Comparison of ENCODE assay signal across 9 mouse cellular contexts in the genomic region with DNA sequence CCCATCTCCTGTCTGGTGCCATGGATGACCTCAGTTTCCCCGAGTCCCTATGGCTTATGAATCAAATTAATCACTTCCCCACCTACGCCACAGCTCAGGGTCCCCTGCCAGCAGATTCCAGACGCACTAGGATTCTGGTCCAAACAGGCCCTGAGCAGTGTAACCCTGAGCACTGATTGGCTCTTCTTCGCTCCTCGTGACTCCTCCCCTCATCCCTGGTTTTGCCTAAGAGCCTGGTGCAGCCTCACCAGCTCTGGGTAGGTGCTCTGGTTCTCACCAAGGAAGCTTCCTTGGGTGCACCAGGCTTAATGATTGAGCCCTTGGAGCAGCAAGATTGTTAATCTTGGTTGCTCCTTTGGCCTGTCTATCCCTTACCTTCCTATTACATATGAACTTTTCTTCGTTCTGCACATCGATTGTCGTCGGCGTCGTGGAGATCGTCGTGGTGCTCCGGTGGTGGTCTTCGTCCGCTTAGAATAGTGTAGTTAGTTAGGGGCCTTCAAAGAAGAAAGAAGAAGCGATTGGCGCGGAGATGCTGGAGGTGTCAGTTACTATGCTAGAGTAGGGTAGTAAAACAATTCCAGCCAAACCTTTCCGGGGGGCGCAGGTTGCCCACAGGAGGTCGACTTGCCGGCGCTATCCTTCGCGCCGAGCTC. TPM values are rescaled to one million over a fixed set of nuclear protein-coding genes. Genes with fewer than 3 reads are reported as not detected.
DNase-seq lines count a peak whose midpoint lies in the region; ATAC-seq lines count a peak whose summit lies in the region.
"Had no signal": no experiment of that assay in that cellular context is flagged by ENCODE, and none has a peak within 500 bp of the region (broad histone marks: within the 10 kb centered on the region; RNA-seq: fewer than 3 reads in every experiment).

A gene (plus strand): TSS at position 256 of the 656 bp plus-strand sequence.

- H3K27ac ChIP-seq in embryonic facial prominence, embryonic 12.5 days = no peak within 1 kb of the TSS
- no peak within 1 kb of the TSS for H3K27ac ChIP-seq in midbrain, embryonic 15.5 days
- H3K27ac ChIP-seq: macrophage had no signal

- 25% methylated on average over 27 of the region's 27 CpGs for WGBS in embryonic facial prominence, embryonic 12.5 days
- 27% methylated on average over 27 of the region's 27 CpGs for WGBS in midbrain, embryonic 15.5 days

- peak; percentile 9 for DNase-seq in layer of hippocampus, adult 11-12 months (ENCODE audit: low spot score)
- no peak for DNase-seq in layer of hippocampus, adult 9-10 months (ENCODE audit: low spot score)
- peak; percentile 6 to 20 for DNase-seq in layer of hippocampus, adult 18-20 months (ENCODE audit: low spot score in 2 of 2)
- DNase-seq in thymus, postnatal 10 days (ENCODE audit: low spot score in 2 of 2) = no peak
- no peak for DNase-seq in spleen, adult 18-20 months
- DNase-seq in testis, postnatal 10 days (ENCODE audit: low spot score) = no peak

- peak; percentile 64; the same call in 1 of the 2 replicates for ATAC-seq in embryonic facial prominence, embryonic 12.5 days (ENCODE audit: insufficient number of reproducible peaks, insufficient read depth, low FRiP score, low TSS enrichment)
- ATAC-seq in midbrain, embryonic 15.5 days (replicated peaks) = peak; percentile 92

- no peaks in the 10 kb centered on the region for H3K9me3 ChIP-seq in embryonic facial prominence, embryonic 12.5 days
- H3K9me3 ChIP-seq in midbrain, embryonic 15.5 days = no peaks in the 10 kb centered on the region

- peak within 1 kb of the TSS; percentile 54 for H3K4me2 ChIP-seq in embryonic facial prominence, embryonic 12.5 days (replicated peaks)
- H3K4me2 ChIP-seq in midbrain, embryonic 15.5 days = peak within 1 kb of the TSS; percentile 76

- H3K4me1 ChIP-seq in embryonic facial prominence, embryonic 12.5 days = no peaks in the 10 kb centered on the region
- no peaks in the 10 kb centered on the region for H3K4me1 ChIP-seq in midbrain, embryonic 15.5 days

- peaks cover 39% of the 10 kb centered on the region for H3K27me3 ChIP-seq in embryonic facial prominence, embryonic 12.5 days
- peaks cover 4% of the 10 kb centered on the region; the same call in 1 of the 2 replicates for H3K27me3 ChIP-seq in midbrain, embryonic 15.5 days (replicated peaks)

- H3K9ac ChIP-seq in embryonic facial prominence, embryonic 12.5 days = no peak within 1 kb of the TSS
- peak within 1 kb of the TSS; percentile 41 for H3K9ac ChIP-seq in midbrain, embryonic 15.5 days

- H3K4me3 ChIP-seq in embryonic facial prominence, embryonic 12.5 days = peak within 1 kb of the TSS; percentile 32
- peak within 1 kb of the TSS; percentile 51 for H3K4me3 ChIP-seq in midbrain, embryonic 15.5 days

- H3K36me3 ChIP-seq in embryonic facial prominence, embryonic 12.5 days = no peaks in the 10 kb centered on the region
- no peaks in the 10 kb centered on the region for H3K36me3 ChIP-seq in midbrain, embryonic 15.5 days (replicated peaks)

RNA-seq across cellular contexts. Expression of the gene that starts here (rescaled TPM):
- 0.20 and 0.78 TPM in 2 replicates for polyA plus RNA-seq in embryonic facial prominence, embryonic 12.5 days (2016; fragmentation: Nextera tagmentation; extraction: Ambion mirVana)
- total RNA-seq in layer of hippocampus, adult 18-20 months (2021) = 10 to 100 TPM; 22.3 to 32.1 TPM
- polyA plus RNA-seq in midbrain, embryonic 15.5 days (2015; fragmentation: Nextera tagmentation; extraction: Ambion mirVana) = 5.0 and 6.1 TPM in 2 replicates
- polyA plus RNA-seq: macrophage had no signal

Comparison
In these comparisons a context has a peak if more than half of its experiments do, and no peak if none do; other contexts are left out.
1. DNase-seq: peak in layer of hippocampus, adult 11-12 months (single experiment) and layer of hippocampus, adult 18-20 months (2 of 2); none in layer of hippocampus, adult 9-10 months (single experiment), thymus, postnatal 10 days (0 of 2), spleen, adult 18-20 months (0 of 2) and testis, postnatal 10 days (single experiment).
2. Peak in ATAC-seq, H3K4me3 ChIP-seq and H3K4me2 ChIP-seq in embryonic facial prominence, embryonic 12.5 days; RNA of the gene not detected or under 1 TPM.